Mouse (Mus musculus): Measurements from ENCODE around the gene Ly86. TPM values are rescaled to one million over a fixed set of nuclear protein-coding genes. Genes with fewer than 3 reads are reported as not detected.

Ly86 gene
- polyA plus RNA-seq, 1 experiment from 2014 or later, result 7.6 TPM

- Histone ChIP-seq H3K4me2 (replicated peaks) (no peak overlapping the region), H3K27me3 (no peaks in the 10 kb centered on the region), H3K4me3 (no peak overlapping the region), H3K9ac (no peak overlapping the region), H3K27ac (no peak overlapping the region), H3K36me3 (no peaks in the 10 kb centered on the region), H3K9me3 (replicated peaks) (no peaks in the 10 kb centered on the region), H3K4me1 (no peaks in the 10 kb centered on the region)
- no peak for ATAC-seq (ENCODE audit: low FRiP score)
- WGBS, result 93% methylated on average over 1 of the region's 1 CpGs
Measured at GRCm38 (mm10) chr13:37415696-37416095, 70.7 kb downstream of the Ly86 start.

GRCm38 (mm10) chr13:37423416-37423815 lies 78.4 kb downstream of the Ly86 start:
- 0 out of 2 replicates have a peak, but pooled peaks cover 5% of the 10 kb centered on the region for H3K9me3 ChIP-seq (replicated peaks)
- no peaks in the 10 kb centered on the region for H3K27me3 ChIP-seq
- H3K4me3 ChIP-seq, result no peak overlapping the region
- no peak overlapping the region for H3K9ac ChIP-seq
- WGBS, result 93% methylated on average over 6 of the region's 6 CpGs
- no peaks in the 10 kb centered on the region for H3K4me1 ChIP-seq
- H3K4me2 ChIP-seq (replicated peaks), result no peak overlapping the region
- no peak overlapping the region for H3K27ac ChIP-seq
- no peaks in the 10 kb centered on the region for H3K36me3 ChIP-seq
- ATAC-seq (ENCODE audit: low FRiP score), result no peak

DNA sequence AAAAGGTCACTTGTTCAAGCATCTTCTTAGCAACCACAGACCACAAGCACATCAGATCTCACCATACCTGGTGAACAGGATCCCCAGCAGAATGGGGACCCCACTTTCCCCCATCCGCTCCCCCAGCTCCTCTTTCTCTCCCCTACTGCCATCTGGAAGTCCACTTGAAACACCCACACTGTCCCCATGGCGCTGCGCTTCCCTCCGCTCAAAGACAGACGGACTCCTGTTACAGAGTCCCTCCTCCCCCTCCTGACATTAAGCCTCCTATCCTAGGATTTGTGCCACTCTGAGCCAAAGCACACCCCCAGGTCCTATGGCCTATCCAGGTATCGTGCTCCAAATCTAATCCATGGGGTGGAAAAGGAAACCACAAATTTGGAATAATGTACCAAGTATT lies 79.9 kb downstream of the Ly86 start:
- no peak overlapping the region for H3K4me3 ChIP-seq
- no peaks in the 10 kb centered on the region for H3K36me3 ChIP-seq
- 88% methylated on average over 6 of the region's 6 CpGs for WGBS

GRCm38 (mm10) chr13:37425406-37425805 lies 80.4 kb downstream of the Ly86 start:
- Histone ChIP-seq H3K9ac (no peak overlapping the region), H3K4me1 (no peaks in the 10 kb centered on the region), H3K4me3 (no peak overlapping the region), H3K4me2 (replicated peaks) (no peak overlapping the region), H3K27ac (no peak overlapping the region), H3K36me3 (no peaks in the 10 kb centered on the region), H3K9me3 (replicated peaks) (0 out of 2 replicates have a peak, but pooled peaks cover 5% of the 10 kb centered on the region), H3K27me3 (no peaks in the 10 kb centered on the region)
- ATAC-seq (ENCODE audit: low FRiP score), result no peak
- 52% methylated on average over 3 of the region's 3 CpGs for WGBS

More for the DNA sequence above, 79.9 kb downstream of the Ly86 start:
- no peak overlapping the region for H3K27ac ChIP-seq
- H3K4me2 ChIP-seq (replicated peaks), result no peak overlapping the region
- H3K4me1 ChIP-seq, result no peaks in the 10 kb centered on the region
- no peaks in the 10 kb centered on the region for H3K27me3 ChIP-seq
- ATAC-seq (ENCODE audit: low FRiP score), result no peak
- 0 out of 2 replicates have a peak, but pooled peaks cover 5% of the 10 kb centered on the region for H3K9me3 ChIP-seq (replicated peaks)
- H3K9ac ChIP-seq, result no peak overlapping the region

DNA sequence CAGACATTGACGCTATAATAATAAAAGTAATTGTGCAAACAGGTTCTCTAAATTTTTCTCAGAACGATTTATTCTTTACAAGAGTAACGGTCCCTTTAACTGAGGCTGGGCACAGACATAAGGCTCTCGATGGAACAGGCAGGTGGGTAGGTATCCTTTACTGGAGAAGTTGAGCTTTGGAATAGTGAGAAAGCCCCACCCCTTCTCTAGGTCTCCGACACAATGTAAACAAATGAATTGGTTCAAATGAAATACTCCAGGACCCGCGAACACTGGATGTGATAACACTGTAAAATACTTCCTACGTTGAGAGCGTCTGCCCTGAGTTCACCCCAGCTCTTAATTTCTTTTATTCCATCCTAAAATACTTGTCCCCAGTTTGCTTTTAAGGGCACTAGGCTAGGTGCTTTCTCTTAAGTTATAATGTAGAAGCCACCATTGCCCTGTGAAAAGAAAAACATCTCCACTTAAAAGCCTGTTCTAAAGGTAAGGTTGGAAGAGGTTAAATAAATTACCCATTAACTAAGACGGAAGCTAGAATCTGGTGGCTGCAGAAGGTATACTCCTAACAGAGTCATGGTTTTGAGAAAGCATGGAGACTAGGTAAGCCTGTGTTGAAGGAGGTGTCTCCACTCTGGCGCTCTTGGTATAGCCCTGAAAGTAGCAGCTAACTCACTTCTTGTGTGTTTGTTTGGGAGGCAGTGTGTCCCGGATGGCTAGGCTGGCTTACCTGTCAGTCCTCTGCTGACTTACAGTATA lies 81.7 kb downstream of the Ly86 start:
- no peaks in the 10 kb centered on the region for H3K27me3 ChIP-seq
- no peaks in the 10 kb centered on the region for H3K4me1 ChIP-seq
- no peak for ATAC-seq (ENCODE audit: low FRiP score)
- H3K9ac ChIP-seq, result no peak overlapping the region
- 88% methylated on average over 12 of the region's 12 CpGs for WGBS
- H3K4me3 ChIP-seq, result no peak overlapping the region
- 0 out of 2 replicates have a peak, but pooled peaks cover 5% of the 10 kb centered on the region for H3K9me3 ChIP-seq (replicated peaks)
- no peak overlapping the region for H3K4me2 ChIP-seq (replicated peaks)
- H3K36me3 ChIP-seq, result no peaks in the 10 kb centered on the region
- H3K27ac ChIP-seq, result no peak overlapping the region

DNA sequence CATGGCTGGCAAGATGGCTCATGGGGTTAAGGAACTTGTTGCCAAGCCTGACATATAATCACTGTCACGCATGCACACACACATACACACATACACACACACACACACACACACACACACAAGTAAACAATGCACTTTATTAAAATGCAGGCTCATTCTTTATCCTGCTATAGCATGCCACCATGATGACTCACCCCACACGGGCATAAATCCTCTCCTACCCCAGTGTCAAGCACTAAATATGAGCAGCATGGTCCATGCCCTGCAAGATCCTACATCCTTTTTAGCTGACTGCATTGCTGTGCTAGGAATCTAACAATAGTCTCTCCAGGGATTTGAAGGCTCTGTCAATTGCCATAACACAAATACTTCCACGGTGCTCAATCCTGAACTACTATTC lies 83.5 kb downstream of the Ly86 start:
- Histone ChIP-seq H3K27ac (no peak overlapping the region), H3K4me3 (no peak overlapping the region), H3K9ac (no peak overlapping the region), H3K27me3 (peaks cover 5% of the 10 kb centered on the region; the same call in 1 of the 2 replicates), H3K4me1 (no peaks in the 10 kb centered on the region), H3K36me3 (no peaks in the 10 kb centered on the region), H3K4me2 (replicated peaks) (no peak overlapping the region), H3K9me3 (replicated peaks) (0 out of 2 replicates have a peak, but pooled peaks cover 5% of the 10 kb centered on the region)
- ATAC-seq (ENCODE audit: low FRiP score), result no peak
- 72% methylated on average over 3 of the region's 3 CpGs for WGBS

DNA sequence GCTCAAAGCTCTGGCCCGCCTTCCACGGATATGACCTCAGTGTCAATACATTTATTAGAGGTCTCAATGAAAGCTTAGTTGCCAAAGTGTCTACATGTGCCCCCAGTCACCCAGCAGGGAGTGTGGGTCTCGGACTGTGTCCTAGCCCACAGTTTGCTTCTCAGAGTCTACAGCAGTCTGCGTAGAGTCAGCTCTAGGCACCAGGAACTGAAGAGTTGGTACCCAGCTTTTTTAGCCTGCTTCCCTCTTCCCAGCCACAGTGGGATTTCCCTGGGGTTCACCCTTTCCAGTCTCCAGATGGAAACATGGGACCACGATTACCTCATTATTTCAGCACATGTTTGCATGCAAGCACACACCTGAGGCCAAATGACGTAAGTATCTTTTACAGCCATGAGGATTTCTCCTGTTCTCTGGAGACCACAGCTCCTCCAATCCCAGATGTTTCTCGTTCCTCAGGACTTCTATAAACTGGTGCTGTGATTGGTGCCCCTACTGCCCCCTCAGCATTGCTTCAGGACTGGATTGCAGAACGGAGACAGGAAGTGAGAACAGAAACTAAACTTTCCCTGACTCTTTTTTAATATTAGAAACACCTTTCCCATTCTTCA lies 84.8 kb downstream of the Ly86 start:
- Histone ChIP-seq H3K4me2 (replicated peaks) (no peak overlapping the region), H3K4me1 (no peaks in the 10 kb centered on the region), H3K36me3 (no peaks in the 10 kb centered on the region), H3K9me3 (replicated peaks) (no peaks in the 10 kb centered on the region), H3K27me3 (peaks cover 7% of the 10 kb centered on the region), H3K9ac (no peak overlapping the region), H3K4me3 (no peak overlapping the region), H3K27ac (no peak overlapping the region)
- 66% methylated on average over 8 of the region's 8 CpGs for WGBS
- ATAC-seq (ENCODE audit: low FRiP score), result no peak

GRCm38 (mm10) chr13:37431707-37432106 lies 86.7 kb downstream of the Ly86 start:
- no peaks in the 10 kb centered on the region for H3K36me3 ChIP-seq
- H3K9me3 ChIP-seq (replicated peaks), result no peaks in the 10 kb centered on the region
- no peak overlapping the region for H3K9ac ChIP-seq
- no peak overlapping the region for H3K4me3 ChIP-seq
- 0 out of 2 replicates have a peak, but pooled peaks cover 3% of the 10 kb centered on the region for H3K4me1 ChIP-seq
- H3K27ac ChIP-seq, result no peak overlapping the region
- 96% methylated on average over 2 of the region's 2 CpGs for WGBS
- ATAC-seq (ENCODE audit: low FRiP score), result no peak
- H3K27me3 ChIP-seq, result peaks cover 25% of the 10 kb centered on the region
- H3K4me2 ChIP-seq (replicated peaks), result no peak overlapping the region

GRCm38 (mm10) chr13:37432653-37433052 lies 87.6 kb downstream of the Ly86 start:
- no peak overlapping the region for H3K4me2 ChIP-seq (replicated peaks)
- H3K4me3 ChIP-seq, result no peak overlapping the region
- no peaks in the 10 kb centered on the region for H3K36me3 ChIP-seq
- H3K27me3 ChIP-seq, result peaks cover 33% of the 10 kb centered on the region
- ATAC-seq (ENCODE audit: low FRiP score), result no peak
- H3K9me3 ChIP-seq (replicated peaks), result no peaks in the 10 kb centered on the region
- WGBS, result 52% methylated on average over 4 of the region's 4 CpGs
- H3K27ac ChIP-seq, result no peak overlapping the region
- 0 out of 2 replicates have a peak, but pooled peaks cover 5% of the 10 kb centered on the region for H3K4me1 ChIP-seq
- no peak overlapping the region for H3K9ac ChIP-seq

DNA sequence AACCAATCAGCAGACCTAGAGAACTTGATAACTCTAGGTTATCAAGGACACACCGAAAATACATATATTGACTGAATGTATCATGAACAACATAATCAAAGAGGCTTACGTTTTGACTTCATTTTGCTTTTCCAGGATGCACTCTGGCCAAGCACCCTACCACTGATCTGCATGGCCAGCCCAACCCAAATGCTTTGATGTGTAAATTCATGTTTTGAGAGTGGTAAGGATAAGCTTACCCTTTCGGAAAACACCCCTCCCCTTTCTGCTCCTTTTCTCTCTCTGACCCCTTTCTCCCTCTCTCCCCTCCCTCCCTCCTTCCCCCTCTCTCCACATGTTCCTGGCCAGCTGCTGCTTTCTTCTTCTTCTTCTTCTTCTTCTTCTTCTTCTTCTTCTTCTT lies 88.1 kb downstream of the Ly86 start:
- ATAC-seq (ENCODE audit: low FRiP score), result no peak
- Histone ChIP-seq H3K4me3 (no peak overlapping the region), H3K4me2 (replicated peaks) (no peak overlapping the region), H3K4me1 (0 out of 2 replicates have a peak, but pooled peaks cover 5% of the 10 kb centered on the region), H3K27ac (no peak overlapping the region), H3K27me3 (peaks cover 37% of the 10 kb centered on the region), H3K9me3 (replicated peaks) (no peaks in the 10 kb centered on the region), H3K36me3 (no peaks in the 10 kb centered on the region), H3K9ac (no peak overlapping the region)
- WGBS, result 38% methylated on average over 3 of the region's 3 CpGs

DNA sequence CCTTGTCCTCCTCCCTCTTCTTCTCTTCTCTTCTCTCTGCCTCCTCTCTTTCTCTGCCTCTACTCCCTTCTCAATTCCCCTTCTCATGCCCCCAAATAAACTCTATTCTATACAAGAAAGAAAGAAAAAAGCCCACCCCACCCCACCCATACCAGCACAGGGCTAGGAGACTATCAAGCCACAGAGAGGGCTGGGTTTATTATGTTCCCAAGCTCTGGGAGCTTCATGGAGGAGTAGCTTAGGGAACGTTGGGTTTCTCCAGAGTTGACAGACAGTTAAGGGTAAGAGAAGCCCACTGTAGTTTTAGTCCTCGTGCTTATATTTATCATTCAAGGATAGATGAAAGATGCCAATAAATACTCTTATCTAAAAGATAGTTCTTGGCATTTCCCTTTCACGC lies 88.7 kb downstream of the Ly86 start:
- Histone ChIP-seq H3K4me3 (no peak overlapping the region), H3K9ac (no peak overlapping the region), H3K4me1 (0 out of 2 replicates have a peak, but pooled peaks cover 5% of the 10 kb centered on the region), H3K36me3 (no peaks in the 10 kb centered on the region), H3K27ac (no peak overlapping the region), H3K9me3 (replicated peaks) (no peaks in the 10 kb centered on the region), H3K27me3 (peaks cover 37% of the 10 kb centered on the region), H3K4me2 (replicated peaks) (no peak overlapping the region)
- 13% methylated on average over 3 of the region's 3 CpGs for WGBS
- ATAC-seq (ENCODE audit: low FRiP score), result no peak

GRCm38 (mm10) chr13:37434137-37434772 lies 89.2 kb downstream of the Ly86 start:
- WGBS, result under 1% methylated on average over 19 of the region's 19 CpGs
- Histone ChIP-seq H3K4me3 (peak overlapping the region; percentile 42), H3K9ac (peak overlapping the region; percentile 62), H3K9me3 (replicated peaks) (no peaks in the 10 kb centered on the region), H3K36me3 (no peaks in the 10 kb centered on the region), H3K4me2 (replicated peaks) (peak overlapping the region; percentile 69), H3K4me1 (0 out of 2 replicates have a peak, but pooled peaks cover 5% of the 10 kb centered on the region), H3K27me3 (peaks cover 37% of the 10 kb centered on the region), H3K27ac (no peak overlapping the region)
- ATAC-seq (ENCODE audit: low FRiP score), result no peak; the same call in 1 of the 2 replicates

Measured in hindbrain, embryonic 12.5 days (tissue).